Mouse (Mus musculus) CH12.LX (cell line): ENCODE results near the gene Supt3.

Experiments used
- CTCF ChIP-seq, 2 experiments: IDR thresholded peaks in 1 of 2; conservative IDR thresholded peaks in 1 of 2; 2 replicates each; pipeline ENCODE4 v1.5.1; 2011 to 2012; ENCODE audit warnings: low read depth in 2 of 2, low read length in 2 of 2, improper control_type of control experiment in 1 of 2, inconsistent platforms in 1 of 2, mild to moderate bottlenecking in 1 of 2, moderate library complexity in 1 of 2
- EP300 ChIP-seq: IDR thresholded peaks from 2 replicates; pipeline ENCODE4 v1.6.1; 2011; ENCODE audit warnings: low read length, improper control_type of control experiment
- POLR2A ChIP-seq: IDR thresholded peaks from 2 replicates; pipeline ENCODE4 v1.6.1; 2011; ENCODE audit warnings: low read depth, mild to moderate bottlenecking, improper control_type of control experiment, low read length
- SIN3A ChIP-seq: IDR thresholded peaks from 2 replicates; pipeline ENCODE4 v1.6.1; 2012; ENCODE audit warnings: low read length, improper control_type of control experiment, inconsistent platforms
- ZMIZ1 ChIP-seq: IDR thresholded peaks from 2 replicates; pipeline ENCODE4 v1.6.1; 2012; ENCODE audit warnings: low read depth, mild to moderate bottlenecking, inconsistent platforms, low read length, improper control_type of control experiment

- no peak for TF ChIP-seq CTCF (conservative IDR thresholded peaks at IDR 0.05 in 1 of 2, IDR thresholded peaks at IDR 0.05 in 1 of 2; ENCODE audit: low read depth in 2 of 2, low read length in 2 of 2)
- TF ChIP-seq EP300 = no peak
- no peak for TF ChIP-seq POLR2A
- TF ChIP-seq SIN3A = no peak
- TF ChIP-seq ZMIZ1 = no peak
Observed at GRCm38 (mm10) chr17:45153721-45154120, 376.8 kb downstream of the Supt3 start.
